Mouse (Mus musculus) stomach, postnatal 0 days (tissue): ENCODE measurements around the gene Etv5.

Source experiments
- CTCF ChIP-seq: IDR thresholded peaks from 2 replicates; pipeline ENCODE4 v1.5.1; 2016; ENCODE audit warnings: antibody characterized with exemption, low read depth, mild to moderate bottlenecking, moderate library complexity
- EP300 ChIP-seq: optimal IDR thresholded peaks from 2 replicates; pipeline ENCODE3; 2016; ENCODE audit warnings: antibody characterized with exemption

GRCm38 (mm10) chr16:22402600-22402999 is 36.9 kb downstream of the Etv5 start:
- TF ChIP-seq CTCF: no peak
- no peak for TF ChIP-seq EP300
